Mouse (Mus musculus) hindbrain, embryonic 14.5 days (tissue): ENCODE data around the gene Alk. TPM values are rescaled to one million over a fixed set of nuclear protein-coding genes. Genes with fewer than 3 reads are reported as not detected.

Experiments
- ATAC-seq: fragments of 200-750 bp; cut with Nextera tagmentation; 2 replicates; pipeline ENCODE4 v1.8.0; 2017; ENCODE audit warnings: moderate number of reproducible peaks, mild to moderate bottlenecking, moderate TSS enrichment, moderate library complexity; ENCODE audit not compliant: low FRiP score
- DNase-seq: peaks from one replicate; pipeline ENCODE4 v3.0.0-alpha.2; 2015; ENCODE audit warnings: low spot score
- H3K27ac ChIP-seq: fragments of 300-500 bp; sonication (generic); 2 replicates; pipeline ENCODE4 v1.5.1; 2014; ENCODE audit warnings: mild to moderate bottlenecking, moderate library complexity
- H3K27me3 ChIP-seq: fragments of 300-500 bp; sonication (generic); 2 replicates; pipeline ENCODE4 v1.6.1; 2014; ENCODE audit warnings: mild to moderate bottlenecking, low read length, mixed read lengths; ENCODE audit not compliant: control insufficient read depth, insufficient read depth
- H3K36me3 ChIP-seq: fragments of 300-500 bp; sonication (generic); replicated peaks from 2 replicates; pipeline ENCODE4 v1.6.1; 2014; ENCODE audit not compliant: control insufficient read depth, insufficient read depth
- H3K4me1 ChIP-seq: fragments of 300-500 bp; sonication (generic); replicated peaks from 2 replicates; pipeline ENCODE4 v1.6.1; 2014; ENCODE audit warnings: antibody characterized with exemption, low read length, mixed read lengths; ENCODE audit not compliant: control insufficient read depth, insufficient read depth
- H3K4me2 ChIP-seq: fragments of 300-500 bp; sonication (generic); replicated peaks from 2 replicates; pipeline ENCODE4 v1.6.1; 2014; ENCODE audit warnings: mild to moderate bottlenecking, moderate library complexity
- H3K4me3 ChIP-seq: fragments of 300-500 bp; sonication (generic); replicated peaks from 2 replicates; pipeline ENCODE4 v1.5.1; 2014; ENCODE audit warnings: mild to moderate bottlenecking, low read length
- H3K9ac ChIP-seq: fragments of 300-500 bp; sonication (generic); 2 replicates; pipeline ENCODE4 v1.6.1; 2014
- H3K9me3 ChIP-seq: fragments of 300-500 bp; sonication (generic); 2 replicates; pipeline ENCODE4 v1.6.1; 2016; ENCODE audit warnings: low read length; ENCODE audit not compliant: control insufficient read depth
- WGBS: fragments of 180-500 bp; shearing (Covaris S2); extraction: QIAGEN DNeasy Blood & Tissue Kit; methylation state at CpG from one replicate; pipeline ENCODE4 v1.1.7; 2014; 5-methylcytosine and 5-hydroxymethylcytosine counted together
- polyA plus RNA-seq: library from polyadenylated mRNA; unstranded; fragments of >200 nt; fragmentation: Nextera tagmentation; extraction: Ambion mirVana; gene quantifications from 2 replicates; pipeline ENCODE4 v1.2.1, GENCODE M21; 2014

Gene Alk
- polyA plus RNA-seq, result 2.9 and 3.2 TPM in 2 replicates

GRCm38 (mm10) chr17:72604610-72604980 is at the start of gene Alk:
Gene Alk, minus strand, starts transcription at chr17:72604627.
- Histone ChIP-seq H3K4me1 (0 out of 2 replicates have a peak, but pooled peaks cover 9% of the 10 kb centered on the region), H3K27me3 (peaks cover 21% of the 10 kb centered on the region), H3K4me2 (peak within 1 kb of the TSS; percentile 93), H3K9ac (peak within 1 kb of the TSS; percentile 58), H3K4me3 (peak within 1 kb of the TSS; percentile 65), H3K9me3 (no peaks in the 10 kb centered on the region), H3K36me3 (no peaks in the 10 kb centered on the region), H3K27ac (no peak within 1 kb of the TSS)
- DNase-seq, result peak; percentile 93
- under 1% methylated on average over 32 of the region's 32 CpGs for WGBS
- peak; percentile 94 for ATAC-seq

DNA sequence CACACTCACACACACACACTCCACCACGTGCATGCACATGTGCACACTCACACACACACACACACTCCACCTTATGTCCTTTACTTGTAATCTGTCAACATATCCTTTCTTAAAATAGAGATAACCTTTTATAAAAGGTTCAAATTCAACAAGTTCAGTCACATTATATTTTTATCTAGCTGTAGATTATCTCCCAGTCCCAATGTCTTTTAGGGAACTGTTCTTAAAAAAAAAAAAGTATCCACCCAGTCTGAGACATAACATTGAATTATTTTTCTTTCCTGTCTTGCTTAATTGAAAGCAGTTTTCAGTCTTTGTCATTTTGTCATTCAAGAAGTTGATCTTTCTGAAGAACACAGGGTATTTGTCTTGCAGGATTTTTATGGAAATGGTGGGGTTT is 48.4 kb upstream of the Alk start:
- no peaks in the 10 kb centered on the region for H3K27me3 ChIP-seq
- ATAC-seq (no peak), DNase-seq (no peak)
- WGBS, result 68% methylated on average over 1 of the region's 1 CpGs
- H3K4me1 ChIP-seq, result no peaks in the 10 kb centered on the region
- H3K27ac ChIP-seq, result no peak overlapping the region
- H3K36me3 ChIP-seq, result no peaks in the 10 kb centered on the region
- H3K9ac ChIP-seq, result no peak overlapping the region
- H3K4me2 ChIP-seq, result no peak overlapping the region
- H3K9me3 ChIP-seq, result no peaks in the 10 kb centered on the region
- no peak overlapping the region for H3K4me3 ChIP-seq

DNA sequence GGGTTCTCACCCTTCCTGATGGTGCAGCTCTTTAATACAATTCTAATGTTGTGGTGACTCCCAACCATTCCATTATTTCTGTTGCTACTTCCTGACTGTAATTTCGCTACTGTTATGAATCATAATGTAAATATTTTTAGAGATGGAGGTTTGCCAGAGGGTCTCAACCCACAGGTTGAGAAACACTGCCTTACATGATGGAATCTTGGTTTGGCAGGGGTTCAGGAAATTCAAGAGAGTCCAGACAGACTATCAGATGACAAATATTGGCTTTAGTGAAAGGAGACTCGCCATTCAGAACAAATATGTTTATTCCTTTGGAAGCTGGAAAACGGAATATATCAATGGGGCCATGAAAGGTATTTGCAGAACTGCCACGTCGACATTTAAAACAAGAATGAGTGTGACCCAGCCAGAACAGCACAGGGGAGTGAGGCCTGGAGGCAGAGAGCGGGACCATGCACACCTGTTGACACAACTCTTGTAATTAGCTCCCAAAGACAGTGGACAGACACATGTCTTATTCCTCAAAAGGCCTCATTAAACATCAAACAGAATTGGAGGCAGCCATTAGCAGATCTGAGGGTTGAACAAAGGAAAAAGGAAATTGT is 44.3 kb upstream of the Alk start:
- H3K9ac ChIP-seq, result no peak overlapping the region
- DNase-seq (no peak), ATAC-seq (no peak)
- no peak overlapping the region for H3K4me2 ChIP-seq
- no peaks in the 10 kb centered on the region for H3K27me3 ChIP-seq
- WGBS, result 81% methylated on average over 6 of the region's 6 CpGs
- H3K36me3 ChIP-seq, result no peaks in the 10 kb centered on the region
- H3K9me3 ChIP-seq, result no peaks in the 10 kb centered on the region
- H3K27ac ChIP-seq, result no peak overlapping the region
- H3K4me3 ChIP-seq, result no peak overlapping the region
- no peaks in the 10 kb centered on the region for H3K4me1 ChIP-seq

GRCm38 (mm10) chr17:72646167-72646566 is 41.7 kb upstream of the Alk start:
- H3K27me3 ChIP-seq, result no peaks in the 10 kb centered on the region
- WGBS, result 88% methylated on average over 5 of the region's 5 CpGs
- H3K4me1 ChIP-seq, result no peaks in the 10 kb centered on the region
- no peak overlapping the region for H3K27ac ChIP-seq
- ATAC-seq (no peak), DNase-seq (no peak)
- no peak overlapping the region for H3K9ac ChIP-seq
- no peak overlapping the region for H3K4me3 ChIP-seq
- H3K36me3 ChIP-seq, result no peaks in the 10 kb centered on the region
- no peaks in the 10 kb centered on the region for H3K9me3 ChIP-seq
- no peak overlapping the region for H3K4me2 ChIP-seq

GRCm38 (mm10) chr17:72640095-72640494 is 35.7 kb upstream of the Alk start:
- ATAC-seq (no peak), DNase-seq (no peak)
- Histone ChIP-seq H3K9me3 (no peaks in the 10 kb centered on the region), H3K27me3 (no peaks in the 10 kb centered on the region), H3K27ac (no peak overlapping the region), H3K9ac (no peak overlapping the region), H3K4me2 (no peak overlapping the region), H3K36me3 (no peaks in the 10 kb centered on the region), H3K4me1 (no peaks in the 10 kb centered on the region), H3K4me3 (no peak overlapping the region)
- 60% methylated on average over 4 of the region's 4 CpGs for whole genome bisulfite sequencing

GRCm38 (mm10) chr17:72639400-72639799 is 35.0 kb upstream of the Alk start:
- no peak for ATAC-seq

GRCm38 (mm10) chr17:72606251-72606650 is 1.8 kb upstream of the Alk start:
- Histone ChIP-seq H3K4me3 (no peak overlapping the region), H3K27ac (no peak overlapping the region), H3K9me3 (no peaks in the 10 kb centered on the region), H3K36me3 (no peaks in the 10 kb centered on the region), H3K4me2 (no peak overlapping the region), H3K4me1 (0 out of 2 replicates have a peak, but pooled peaks cover 9% of the 10 kb centered on the region), H3K9ac (no peak overlapping the region), H3K27me3 (peaks cover 16% of the 10 kb centered on the region)
- no peak for ATAC-seq
- peak; percentile 95 for DNase-seq
- WGBS, result 10% methylated on average over 4 of the region's 4 CpGs

More at GRCm38 (mm10) chr17:72639400-72639799, 35.0 kb upstream of the Alk start:
- no peaks in the 10 kb centered on the region for H3K36me3 ChIP-seq
- H3K9ac ChIP-seq, result no peak overlapping the region
- no peak overlapping the region for H3K27ac ChIP-seq
- H3K4me1 ChIP-seq, result no peaks in the 10 kb centered on the region
- H3K4me3 ChIP-seq, result no peak overlapping the region
- H3K9me3 ChIP-seq, result no peaks in the 10 kb centered on the region
- no peak for DNase-seq
- H3K27me3 ChIP-seq, result no peaks in the 10 kb centered on the region
- no peak overlapping the region for H3K4me2 ChIP-seq
- 67% methylated on average over 7 of the region's 7 CpGs for WGBS

DNA sequence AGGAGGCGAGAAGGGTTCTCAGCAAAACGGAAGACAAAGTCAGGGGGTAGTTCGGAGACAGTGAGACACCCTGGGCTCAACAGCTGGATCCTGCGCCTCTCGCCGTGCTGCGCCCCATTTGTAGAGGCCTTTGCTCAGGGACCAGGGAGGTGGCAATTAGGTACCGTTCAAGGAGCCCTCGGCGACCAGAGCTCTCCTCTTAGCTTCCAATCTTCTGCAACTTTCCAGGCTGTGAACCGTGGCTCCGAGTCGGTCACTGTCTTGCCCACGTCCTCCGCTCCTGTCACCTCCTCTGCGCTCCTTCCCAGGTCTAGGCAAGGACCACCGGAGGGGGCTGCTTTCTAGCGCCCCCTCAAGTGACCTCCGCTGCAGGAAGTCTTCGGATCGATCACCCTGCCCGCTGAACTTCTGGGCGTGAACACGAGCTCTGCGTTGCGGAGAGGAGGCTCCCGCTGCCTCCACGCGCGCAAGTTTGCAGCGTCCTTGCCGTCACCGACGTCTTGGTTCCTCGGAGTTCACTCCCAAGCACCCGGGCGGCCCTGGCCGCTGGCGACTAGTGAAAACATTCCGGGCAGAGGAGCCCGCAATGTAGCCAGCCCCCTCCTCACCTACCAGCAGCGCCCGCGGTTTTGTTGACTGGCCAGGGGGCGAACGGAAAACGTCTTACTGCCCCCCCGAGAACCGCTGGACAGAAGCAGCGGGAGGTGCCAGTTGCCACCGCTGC is 379 bp downstream of the Alk start:
- no peak overlapping the region for H3K27ac ChIP-seq
- ATAC-seq, result peak; percentile 64
- DNase-seq, result no peak
- peak overlapping the region; percentile 65 for H3K4me3 ChIP-seq
- H3K9ac ChIP-seq, result peak overlapping the region; percentile 58
- peaks cover 21% of the 10 kb centered on the region for H3K27me3 ChIP-seq
- H3K36me3 ChIP-seq, result no peaks in the 10 kb centered on the region
- 2% methylated on average over 51 of the region's 51 CpGs for WGBS
- 0 out of 2 replicates have a peak, but pooled peaks cover 9% of the 10 kb centered on the region for H3K4me1 ChIP-seq
- H3K4me2 ChIP-seq, result peak overlapping the region; percentile 93
- H3K9me3 ChIP-seq, result no peaks in the 10 kb centered on the region

DNA sequence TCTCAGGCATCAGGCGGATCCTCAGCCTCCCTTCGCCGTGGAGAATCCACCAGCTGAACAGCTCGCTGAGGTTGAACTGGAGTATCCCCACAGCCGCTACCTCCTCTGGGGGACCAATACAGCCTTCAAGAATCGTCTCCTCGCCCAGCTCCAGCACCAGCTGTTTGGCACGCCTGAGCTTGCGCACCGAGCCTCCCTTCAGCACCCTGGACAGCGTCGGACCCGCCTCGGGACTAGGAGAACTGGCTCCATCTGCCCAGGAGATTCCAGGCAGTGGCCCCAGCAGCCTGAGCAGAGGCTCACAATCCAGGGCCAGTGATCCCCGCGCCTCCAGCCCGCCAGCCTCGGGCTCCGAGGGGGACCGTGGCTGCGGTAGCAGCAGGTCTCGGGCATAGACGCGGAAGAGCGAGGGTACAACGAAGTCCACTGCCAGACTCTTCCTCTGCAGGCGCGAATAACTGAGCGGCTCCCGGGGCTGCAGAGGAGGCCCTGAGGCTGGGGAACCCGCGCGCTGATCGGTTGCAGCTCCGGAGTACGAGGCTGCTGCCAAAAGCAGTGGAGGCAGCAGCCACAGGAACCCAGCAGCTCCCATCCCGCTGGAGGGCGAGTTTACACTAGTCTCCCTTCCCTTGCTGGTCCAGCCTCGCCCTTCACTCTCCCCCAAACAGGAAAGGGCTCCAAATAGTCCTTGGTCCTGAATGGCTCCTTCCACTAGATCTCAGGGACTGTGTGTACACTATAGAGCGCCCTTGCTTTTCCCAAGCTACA is 1.1 kb downstream of the Alk start:
- Histone ChIP-seq H3K4me2 (peak overlapping the region; percentile 93), H3K27ac (no peak overlapping the region), H3K36me3 (no peaks in the 10 kb centered on the region), H3K9me3 (no peaks in the 10 kb centered on the region), H3K9ac (peak overlapping the region; percentile 55), H3K27me3 (peaks cover 21% of the 10 kb centered on the region), H3K4me3 (peak overlapping the region; percentile 65), H3K4me1 (0 out of 2 replicates have a peak, but pooled peaks cover 9% of the 10 kb centered on the region)
- WGBS, result 1% methylated on average over 39 of the region's 40 CpGs
- peak; percentile 76 for DNase-seq
- no peak for ATAC-seq
